28 mouse cellular contexts compared by ENCODE assay signal in genomic region chr11:36254019-36254418, GRCm38 (mm10).
DNase-seq lines count a peak whose midpoint lies in the region; TF ChIP-seq lines count a peak whose summit lies in the region.
"Had no signal": no experiment of that assay in that cellular context is flagged by ENCODE, and none has a peak within 500 bp of the region (broad histone marks: within the 10 kb centered on the region; RNA-seq: fewer than 3 reads in every experiment).

No protein-coding gene starts in this region.

- no peak overlapping the region for H3K4me3 ChIP-seq in left cerebral cortex, adult 2 months
- H3K4me3 ChIP-seq in E14TG2a.4 (replicated peaks; ENCODE audit: low read length) (no peak overlapping the region), ES-Bruce4 (ENCODE audit: low read depth, low read length) (no peak overlapping the region)
- H3K4me3 ChIP-seq: embryonic facial prominence, embryonic 10.5 days; embryonic facial prominence, embryonic 15.5 days; forebrain, embryonic 12.5 days; heart, embryonic 10.5 days; hindbrain, embryonic 13.5 days; lung, embryonic 15.5 days; megakaryocyte, embryonic 14.5 days; midbrain, embryonic 13.5 days had no signal

- TF ChIP-seq EP300 in ES-Bruce4 (IDR thresholded peaks at IDR 0.05; ENCODE audit: insufficient read depth, low read depth, low read length), result no peak

- TF ChIP-seq POLR2A in ES-Bruce4 (IDR thresholded peaks at IDR 0.05; ENCODE audit: insufficient read depth, low read length), result no peak

- intact Hi-C loops in left cerebral cortex, adult 2 months (cut with DNase I), result no loop called here
- intact Hi-C loops in left cerebral cortex, postnatal 4 days (cut with DNase I), result no loop called here
- intact Hi-C loops in gastrocnemius, postnatal 14 days (cut with DNase I; ENCODE audit: low total_unique reads), result no loop called here

- H3K9ac ChIP-seq in ES-Bruce4 (ENCODE audit: low read depth, poor library complexity, severe bottlenecking), result no peak overlapping the region
- H3K9ac ChIP-seq: embryonic facial prominence, embryonic 15.5 days; forebrain, embryonic 12.5 days; hindbrain, embryonic 13.5 days; liver, embryonic 14.5 days; lung, embryonic 15.5 days; midbrain, embryonic 13.5 days had no signal

- DNase-seq in left cerebral cortex, adult 2 months (ENCODE audit: extremely low spot score in 1 of 2, low spot score in 2 of 2), result no peak
- no peak for DNase-seq in left cerebral cortex, postnatal 4 days
- DNase-seq in ZHBTc4 (ENCODE audit: low read depth, low spot score), result peak; percentile 31
- DNase-seq in gastrocnemius, postnatal 14 days, result no peak
- DNase-seq: adrenal gland, postnatal 10 days; B cell, adult 2 months; cerebellum, adult 8-10 months; cerebellum, postnatal 25 days; gastrocnemius, postnatal 25 days; heart, adult 11 months; heart, postnatal 36 days; kidney, adult 18-20 months; kidney, postnatal 36 days; layer of hippocampus, postnatal 36 days; liver; lung, postnatal 36 days; thymus, postnatal 4 days had no signal

- H3K9me3 ChIP-seq in E14TG2a.4 (ENCODE audit: low read length), result no peaks in the 10 kb centered on the region
- H3K9me3 ChIP-seq in ES-Bruce4 (replicated peaks; ENCODE audit: control insufficient read depth, insufficient read depth, low read length, poor library complexity, severe bottlenecking), result no peaks in the 10 kb centered on the region
- H3K9me3 ChIP-seq: embryonic facial prominence, embryonic 15.5 days; forebrain, embryonic 12.5 days; heart, embryonic 10.5 days; lung, embryonic 15.5 days had no signal

- no peak overlapping the region for H3K27ac ChIP-seq in left cerebral cortex, adult 2 months
- no peak overlapping the region for H3K27ac ChIP-seq in ES-Bruce4 (ENCODE audit: insufficient read depth, low read length)
- H3K27ac ChIP-seq: embryonic facial prominence, embryonic 10.5 days; embryonic facial prominence, embryonic 15.5 days; forebrain, embryonic 12.5 days; heart, embryonic 10.5 days; hindbrain, embryonic 13.5 days; liver, embryonic 14.5 days; lung, embryonic 15.5 days; midbrain, embryonic 13.5 days had no signal

- no peaks in the 10 kb centered on the region for H3K36me3 ChIP-seq in E14TG2a.4 (ENCODE audit: insufficient read depth, low read length)
- H3K36me3 ChIP-seq in ES-Bruce4 (ENCODE audit: control insufficient read depth, insufficient read depth, low read length, poor library complexity, severe bottlenecking), result no peaks in the 10 kb centered on the region
- H3K36me3 ChIP-seq: embryonic facial prominence, embryonic 10.5 days; embryonic facial prominence, embryonic 15.5 days; forebrain, embryonic 12.5 days; heart, embryonic 10.5 days; hindbrain, embryonic 13.5 days; lung, embryonic 15.5 days had no signal

- H3K4me1 ChIP-seq in E14TG2a.4 (replicated peaks; ENCODE audit: low read depth, low read length) (no peaks in the 10 kb centered on the region), ES-Bruce4 (ENCODE audit: control insufficient read depth, insufficient read depth, low read length) (no peaks in the 10 kb centered on the region)
- H3K4me1 ChIP-seq: heart, embryonic 10.5 days; lung, embryonic 15.5 days; megakaryocyte, embryonic 14.5 days had no signal

- TF ChIP-seq CTCF in left cerebral cortex, adult 2 months (IDR thresholded peaks at IDR 0.05), result peak; percentile 12; the same call in 1 of the 2 replicates
- TF ChIP-seq CTCF in E14TG2a.4 (conservative IDR thresholded peaks at IDR 0.05; ENCODE audit: low read length), result peak; percentile 59
- TF ChIP-seq CTCF in ES-Bruce4 (IDR thresholded peaks at IDR 0.05; ENCODE audit: low read depth, low read length), result peak; percentile 23

- no peaks in the 10 kb centered on the region for H3K27me3 ChIP-seq in E14TG2a.4 (ENCODE audit: insufficient read depth, low read length)
- H3K27me3 ChIP-seq in ES-Bruce4 (ENCODE audit: control insufficient read depth, insufficient read depth, low read length, poor library complexity, severe bottlenecking), result no peaks in the 10 kb centered on the region; the same call in 1 of the 2 replicates
- H3K27me3 ChIP-seq: embryonic facial prominence, embryonic 15.5 days; forebrain, embryonic 12.5 days; hindbrain, embryonic 13.5 days; megakaryocyte, embryonic 14.5 days; midbrain, embryonic 13.5 days had no signal
